Mouse (Mus musculus): ENCODE results near the gene Izumo1r.

Gene Izumo1r

DNA sequence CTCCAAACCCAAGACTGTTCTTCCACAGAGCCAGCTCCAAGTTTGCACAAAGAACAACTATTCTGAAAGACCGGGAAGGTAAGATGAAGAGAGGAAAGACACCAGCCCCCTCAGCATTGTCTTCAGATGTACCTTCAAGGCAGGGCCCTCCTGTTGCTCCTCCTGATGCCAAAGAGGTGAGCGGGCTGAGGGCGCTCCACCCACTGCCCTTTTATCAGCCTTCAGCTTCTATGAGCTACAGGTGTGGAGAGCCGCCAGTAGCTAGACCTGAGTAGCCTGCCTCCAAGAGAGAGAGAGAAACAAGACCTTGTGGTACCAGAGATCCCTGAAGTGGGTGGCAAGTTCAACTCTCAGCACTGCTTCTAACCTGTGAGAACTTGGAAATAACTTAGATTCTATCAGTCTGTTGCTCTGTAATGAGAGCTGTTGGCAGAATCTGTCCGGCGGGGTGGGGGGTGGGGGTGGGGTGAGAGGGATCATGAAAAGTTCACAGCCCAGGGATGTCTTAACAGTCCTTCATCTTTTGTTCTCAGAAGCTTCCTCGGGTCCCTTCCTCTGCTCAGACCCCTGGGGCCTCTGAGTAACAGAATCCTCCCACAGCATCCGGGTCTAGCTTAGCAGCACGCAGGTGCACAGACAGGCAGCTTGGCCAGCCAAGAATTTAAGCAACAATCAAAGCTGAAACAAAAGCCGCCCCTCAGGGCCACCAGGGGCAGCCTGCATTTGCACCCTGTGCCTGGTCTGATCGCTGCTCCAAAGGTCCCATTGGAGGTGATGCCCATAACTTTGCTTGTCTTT lies at the start of gene Izumo1r:
Izumo1r (minus strand) TSS at position 369 of the 798 bp plus-strand sequence.
- peak in 1 of 2 experiments; percentile 13 for DNase-seq (ENCODE audit: low spot score in 2 of 2)

DNA sequence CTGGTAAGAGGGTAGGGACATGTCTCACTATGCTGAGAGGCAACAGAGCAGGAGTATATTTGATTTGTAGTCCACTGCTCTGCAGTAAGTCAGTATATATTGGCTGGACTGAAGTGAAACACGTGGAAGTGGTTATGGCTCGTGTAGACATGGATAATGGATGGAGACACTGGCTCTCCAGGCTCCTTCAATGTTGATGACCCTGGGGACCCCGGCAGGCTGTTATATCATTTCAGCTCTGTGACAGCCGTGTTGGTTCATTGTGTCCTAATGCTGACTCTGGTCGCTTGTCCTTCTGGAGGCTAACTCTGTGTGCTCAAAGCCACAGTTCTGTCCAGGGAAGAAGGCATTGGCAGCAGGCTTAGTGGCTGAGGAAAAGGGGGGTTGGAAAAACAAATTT lies 47.3 kb upstream of the Izumo1r start:
- no peak for DNase-seq (ENCODE audit: low spot score in 2 of 2)

DNA sequence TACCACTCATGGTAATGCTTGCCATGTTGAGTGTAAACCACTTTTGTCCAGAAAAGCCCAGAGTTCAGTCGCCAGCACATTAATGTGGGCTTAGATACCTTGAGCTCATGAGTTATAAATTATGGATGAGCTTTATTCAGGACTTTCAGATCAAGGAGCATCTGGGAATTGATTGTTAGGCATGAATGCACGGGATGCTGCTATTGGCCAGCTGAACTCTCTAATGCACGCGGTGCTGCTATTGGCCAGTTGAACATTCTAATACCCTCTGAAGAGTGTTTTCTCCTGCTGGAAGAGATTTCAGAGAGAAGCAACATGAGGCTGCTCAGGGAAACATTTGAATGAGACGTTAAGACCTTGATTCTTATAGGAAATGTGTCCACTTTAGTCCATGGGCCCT lies 45.1 kb upstream of the Izumo1r start:
- no peak for DNase-seq (ENCODE audit: low spot score in 2 of 2)

DNA sequence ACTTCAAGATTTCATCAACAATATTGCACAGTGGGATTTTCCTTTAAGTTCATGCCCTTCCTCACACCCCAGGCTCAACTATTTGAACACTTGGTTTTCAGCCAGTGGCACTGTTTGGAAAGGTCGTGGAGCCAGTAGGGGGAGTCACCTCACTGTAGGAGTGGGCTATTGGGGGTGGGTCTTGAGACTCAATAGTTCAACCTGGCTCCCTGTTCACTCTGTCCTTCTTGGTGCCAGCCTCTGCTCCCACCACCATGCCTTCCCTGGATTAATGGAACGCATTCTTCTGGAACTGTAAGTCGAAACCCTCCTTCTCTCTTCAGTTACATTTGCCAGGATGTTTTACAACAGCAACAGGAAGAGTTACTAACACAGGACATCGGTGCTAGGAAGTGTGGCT lies 42.9 kb upstream of the Izumo1r start:
- no peak for DNase-seq (ENCODE audit: low spot score in 2 of 2)

DNA sequence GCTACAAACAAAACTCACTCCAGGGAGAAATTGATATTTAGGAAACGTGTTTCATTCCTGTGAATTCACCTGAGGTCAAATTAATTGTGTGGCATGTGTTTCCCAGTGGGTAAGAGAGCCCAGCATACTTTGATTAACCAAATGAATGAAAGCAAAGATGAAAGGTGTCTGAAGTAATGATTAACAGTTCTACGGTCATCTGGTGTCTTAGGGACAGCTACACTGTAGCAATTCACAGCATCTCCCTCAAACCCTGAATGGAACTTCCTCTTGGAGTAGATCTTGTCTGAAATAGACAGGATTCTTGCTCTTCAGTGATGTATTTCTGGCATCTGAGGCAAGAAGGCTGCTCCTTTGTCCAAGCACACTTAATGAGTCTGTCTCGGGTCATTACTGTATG lies 42.2 kb upstream of the Izumo1r start:
- DNase-seq (ENCODE audit: low spot score in 2 of 2): no peak

DNA sequence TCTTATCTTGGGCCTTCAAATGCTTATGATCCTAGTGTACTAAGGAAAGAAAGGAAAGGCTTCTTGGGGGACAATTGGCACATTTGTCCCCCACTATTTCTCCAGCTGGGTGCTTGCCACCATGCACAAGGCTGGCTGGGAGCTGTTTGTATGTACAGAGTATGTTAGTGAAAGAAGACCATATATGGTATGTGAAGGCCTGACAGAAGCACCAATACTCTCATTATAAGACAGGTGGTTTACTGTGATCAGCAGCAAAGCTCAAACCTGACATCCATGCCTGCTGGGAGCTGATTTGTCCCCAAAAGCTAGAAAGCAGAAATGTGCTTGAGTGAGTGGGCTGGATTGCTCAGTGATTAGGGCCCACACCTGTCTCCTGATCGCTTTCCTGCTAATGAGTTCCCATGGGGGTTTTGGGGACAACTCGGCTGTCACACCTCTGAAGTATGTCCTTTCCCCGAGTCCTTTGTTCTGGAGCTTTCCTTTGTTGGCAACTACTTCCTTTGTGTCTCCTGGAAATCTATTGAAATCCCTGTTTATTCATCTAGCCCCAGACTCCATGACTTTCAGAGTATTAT lies 38.5 kb upstream of the Izumo1r start:
- DNase-seq (ENCODE audit: low spot score in 2 of 2): no peak

DNA sequence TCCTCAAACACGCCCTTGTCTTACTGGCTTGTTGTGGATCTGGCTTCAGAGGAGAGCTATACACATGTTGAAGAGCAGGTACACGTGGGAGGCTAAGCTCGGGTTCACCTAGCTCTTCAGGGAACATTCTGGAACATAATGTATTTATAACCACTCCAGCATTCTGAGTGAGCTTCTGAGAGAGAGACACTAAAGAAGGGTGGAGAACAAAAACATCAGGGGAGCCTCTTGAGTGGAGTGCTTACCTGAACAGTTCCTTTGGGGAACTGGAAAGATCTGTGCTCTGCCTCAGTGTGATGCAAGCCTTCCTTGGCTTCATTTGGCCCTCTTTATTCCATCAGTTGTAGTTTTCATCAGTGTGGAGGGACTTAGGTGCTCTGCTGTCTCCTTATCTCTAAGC lies 35.9 kb upstream of the Izumo1r start:
- no peak for DNase-seq (ENCODE audit: low spot score in 2 of 2)

DNA sequence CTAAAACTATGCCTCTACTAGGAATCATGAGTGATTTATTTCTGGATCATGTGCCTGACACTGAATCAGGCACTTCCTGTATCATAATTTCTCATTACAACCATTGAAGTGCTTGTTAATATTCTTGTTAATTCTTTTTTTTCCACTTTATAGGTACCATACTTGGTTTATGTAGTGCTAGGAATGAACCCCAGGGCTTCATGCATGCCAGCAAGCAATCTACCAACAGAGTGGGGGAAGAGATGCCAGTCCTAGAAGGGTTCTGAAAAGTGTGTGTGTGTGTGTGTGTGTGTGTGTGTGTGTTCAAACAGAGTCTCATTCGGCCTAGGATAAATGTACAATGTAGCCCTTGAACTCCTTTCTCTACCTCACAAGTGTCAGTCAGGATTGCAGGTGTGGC lies 33.6 kb upstream of the Izumo1r start:
- no peak for DNase-seq (ENCODE audit: low spot score in 2 of 2)

DNA sequence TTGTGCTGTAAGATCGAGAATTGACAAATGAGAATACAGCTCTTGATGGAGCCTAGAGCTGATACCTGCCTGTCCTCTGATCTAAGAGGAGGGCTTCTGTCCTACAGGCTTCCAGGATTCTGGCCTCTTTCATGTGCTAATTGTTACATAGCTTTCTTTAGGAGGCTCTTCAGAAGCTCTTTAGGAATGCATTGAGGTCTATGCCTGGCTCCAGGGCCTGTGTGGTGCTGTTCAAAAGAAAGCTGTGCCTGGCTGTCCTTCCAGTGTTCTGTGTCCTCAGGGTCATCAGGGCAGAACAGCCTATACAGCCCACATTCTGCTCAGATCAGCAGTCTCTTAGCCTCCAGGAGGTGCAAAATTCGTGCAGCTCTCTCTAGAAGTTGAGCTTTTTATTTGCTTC lies 31.1 kb upstream of the Izumo1r start:
- no peak for DNase-seq (ENCODE audit: low spot score in 2 of 2)

DNA sequence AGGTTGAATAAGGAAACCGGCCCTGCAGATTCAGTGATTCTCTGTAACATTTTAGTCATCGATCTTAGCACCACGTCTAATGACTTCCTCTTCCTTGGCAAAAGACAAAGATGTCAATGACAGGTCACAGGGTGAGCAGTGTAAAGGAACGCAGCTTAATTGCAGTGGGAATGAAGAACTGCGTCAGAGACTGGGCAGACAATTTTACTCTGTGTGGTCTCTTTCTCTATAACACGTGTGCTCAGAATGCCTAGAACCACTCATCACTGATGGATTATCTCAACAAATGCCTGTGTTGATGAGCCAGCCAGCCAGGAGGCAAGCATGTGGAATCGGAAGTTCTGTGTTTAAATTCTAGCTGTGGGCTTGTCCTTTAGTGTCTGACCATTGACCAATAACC lies 28.2 kb upstream of the Izumo1r start:
- no peak for DNase-seq (ENCODE audit: low spot score in 2 of 2)

DNA sequence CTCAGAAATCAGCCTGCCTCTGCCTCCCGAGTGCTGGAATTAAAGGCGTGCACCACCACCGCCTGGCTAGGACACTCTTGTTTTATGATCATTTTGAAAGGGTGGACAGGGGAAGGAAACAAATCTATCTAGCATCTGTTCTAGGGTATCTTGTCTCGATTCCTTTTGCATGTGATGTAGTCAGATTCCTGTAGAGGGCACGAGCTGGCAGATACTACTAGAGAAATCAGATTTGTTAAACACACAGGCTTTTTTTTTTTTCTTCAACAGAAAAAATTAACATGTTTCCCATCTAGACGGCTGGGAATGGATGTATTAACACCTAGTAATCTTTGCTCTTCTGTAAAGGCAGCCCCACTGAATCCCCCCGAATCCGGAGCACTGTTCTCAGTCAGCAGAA lies 27.5 kb upstream of the Izumo1r start:
- no peak for DNase-seq (ENCODE audit: low spot score in 2 of 2)

DNA sequence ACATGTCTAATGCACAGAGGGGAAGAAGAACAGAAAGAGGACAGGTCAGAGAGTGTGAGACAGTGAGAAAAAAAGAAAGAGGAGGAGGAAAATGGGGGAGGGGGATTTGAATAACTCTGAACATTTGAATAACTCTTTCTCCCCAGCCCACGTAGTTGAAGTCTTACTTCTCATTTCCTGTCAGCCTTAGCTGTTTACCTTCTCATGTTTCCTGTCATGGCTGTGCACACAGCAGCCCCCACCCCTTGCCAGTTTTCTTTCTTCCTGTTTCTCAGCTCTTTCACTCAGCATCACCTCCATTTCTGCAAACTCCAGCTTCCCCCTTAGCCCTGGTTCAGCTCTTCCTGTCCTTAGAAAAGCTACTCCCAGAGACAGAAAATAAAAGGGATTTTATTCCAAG lies 22.8 kb upstream of the Izumo1r start:
- DNase-seq (ENCODE audit: low spot score in 2 of 2): peak in 1 of 2 experiments; percentile 37

DNA sequence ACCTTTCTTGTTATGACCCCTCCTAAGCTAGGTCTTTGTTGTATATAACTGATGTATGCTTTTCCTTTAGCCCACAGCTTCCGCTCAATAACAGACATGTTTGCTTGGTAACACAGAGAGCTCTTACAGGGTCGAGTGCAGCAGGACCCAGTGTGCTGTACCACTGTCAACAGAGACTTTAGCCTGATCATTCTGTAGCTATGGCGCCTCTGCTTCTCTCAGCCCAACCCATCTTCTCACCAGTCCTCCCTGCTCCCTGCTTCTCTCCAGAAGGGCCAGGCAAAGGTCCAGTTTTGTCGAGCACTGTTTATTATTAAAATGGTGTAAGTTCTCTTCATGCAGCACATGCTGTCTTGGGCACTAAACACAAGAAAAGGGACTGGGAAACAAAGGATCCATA lies 19.9 kb upstream of the Izumo1r start:
- DNase-seq (ENCODE audit: low spot score in 2 of 2): no peak

DNA sequence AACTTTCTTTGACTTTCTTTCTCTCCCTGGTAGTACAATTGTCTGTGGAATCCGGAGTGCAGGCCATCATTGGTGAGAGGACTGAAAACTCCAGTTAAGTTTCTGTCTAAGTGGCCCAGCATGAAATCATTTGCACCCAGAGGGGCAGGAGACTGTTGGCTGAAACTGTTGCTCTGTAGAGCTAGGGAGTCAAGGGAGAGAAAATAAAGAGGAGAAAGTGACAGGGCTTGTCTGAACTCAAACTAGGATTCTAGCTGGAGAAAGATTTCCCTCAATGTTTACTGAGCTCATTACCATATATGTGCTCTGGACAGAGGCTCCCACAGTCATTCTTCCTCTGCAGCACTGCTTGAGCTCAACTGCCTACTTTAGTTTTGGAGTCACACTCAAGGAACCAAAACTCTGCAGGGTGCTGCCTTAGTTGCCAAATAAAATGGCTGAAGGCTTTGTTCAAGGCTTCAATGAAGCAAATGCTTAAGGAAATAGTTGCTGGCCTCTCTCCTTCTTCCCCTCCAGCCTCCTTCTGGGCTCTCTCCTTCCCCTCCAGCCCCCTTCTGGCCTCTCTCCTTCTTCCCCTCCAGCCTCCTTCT lies 18.3 kb upstream of the Izumo1r start:
- no peak for DNase-seq (ENCODE audit: low spot score in 2 of 2)

DNA sequence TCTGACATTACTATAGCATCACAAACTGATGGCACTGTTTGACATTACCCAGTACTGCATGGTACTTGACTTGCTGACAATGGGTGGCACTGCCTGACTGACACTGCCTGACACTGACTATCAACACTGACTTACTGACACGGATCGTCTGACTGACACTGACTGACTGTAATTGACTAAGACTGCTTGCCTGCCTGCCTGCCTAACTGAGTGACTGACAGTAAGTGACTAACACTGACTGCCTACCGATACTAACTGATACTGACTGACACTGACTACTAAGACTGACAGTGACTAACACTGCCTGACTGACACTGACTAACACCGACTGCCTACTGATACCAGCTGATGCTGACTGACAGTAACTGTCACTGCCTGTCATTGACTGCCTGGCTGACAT lies 17.5 kb upstream of the Izumo1r start:
- DNase-seq (ENCODE audit: low spot score in 2 of 2): no peak

DNA sequence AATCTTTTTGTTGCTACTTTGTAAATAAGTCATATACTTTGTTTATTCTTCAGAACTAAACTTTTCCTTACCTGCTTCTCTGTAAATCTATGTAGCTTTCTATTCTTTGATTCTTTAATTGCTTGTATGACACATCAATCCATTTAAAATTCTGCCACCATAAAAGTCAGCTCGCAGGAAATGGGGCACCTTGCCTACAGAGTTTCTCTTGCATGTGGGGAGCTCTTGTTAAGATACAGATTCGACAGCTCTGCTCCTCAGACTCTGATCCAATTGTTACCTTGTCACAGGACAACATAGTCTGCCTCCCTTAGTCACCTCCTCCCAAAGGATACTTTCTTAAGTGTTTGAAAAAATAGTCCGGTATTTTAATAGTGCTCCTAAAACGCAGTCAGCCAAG lies 16.9 kb upstream of the Izumo1r start:
- no peak for DNase-seq (ENCODE audit: low spot score in 2 of 2)

DNA sequence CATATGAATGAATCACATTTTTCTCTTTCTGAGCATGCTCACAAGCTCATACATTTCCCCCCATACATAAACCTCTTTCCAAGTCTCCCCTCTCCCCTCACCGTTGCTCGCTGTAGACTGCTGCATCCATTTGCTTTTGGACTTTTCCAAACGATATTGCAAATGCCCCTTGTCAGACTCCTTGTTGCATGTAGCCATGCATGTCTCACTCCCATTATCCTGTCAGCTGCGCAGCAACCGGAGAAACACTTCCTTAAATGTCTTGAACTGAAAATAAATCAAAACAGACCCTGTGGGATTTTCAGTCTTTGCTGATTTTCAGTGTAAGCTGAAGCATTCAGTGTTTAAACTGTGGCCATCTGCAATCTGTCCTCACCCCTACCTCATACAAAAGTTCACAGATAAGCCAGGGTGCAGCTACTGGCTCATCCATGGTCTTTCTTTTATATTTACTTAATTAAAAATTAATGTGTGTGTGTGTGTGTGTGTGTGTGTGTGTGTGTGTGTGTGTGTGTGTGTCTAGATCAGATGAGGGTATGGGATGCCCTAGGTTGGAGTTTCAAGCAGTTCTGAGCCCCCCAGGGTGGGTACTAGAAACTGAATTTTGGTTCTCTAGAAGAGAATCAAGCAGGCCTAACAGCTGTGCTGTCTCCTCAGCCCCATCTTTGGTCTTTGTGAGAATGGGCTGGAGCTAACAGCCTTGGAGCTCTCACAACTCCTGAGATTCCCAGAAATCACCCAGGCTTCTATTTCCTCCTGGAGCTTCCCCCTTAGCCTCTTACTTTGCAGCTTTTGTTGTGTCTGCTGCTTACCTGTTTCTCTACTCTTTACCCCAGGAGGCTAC lies 15.3 kb upstream of the Izumo1r start:
- no peak for DNase-seq (ENCODE audit: low spot score in 2 of 2)

DNA sequence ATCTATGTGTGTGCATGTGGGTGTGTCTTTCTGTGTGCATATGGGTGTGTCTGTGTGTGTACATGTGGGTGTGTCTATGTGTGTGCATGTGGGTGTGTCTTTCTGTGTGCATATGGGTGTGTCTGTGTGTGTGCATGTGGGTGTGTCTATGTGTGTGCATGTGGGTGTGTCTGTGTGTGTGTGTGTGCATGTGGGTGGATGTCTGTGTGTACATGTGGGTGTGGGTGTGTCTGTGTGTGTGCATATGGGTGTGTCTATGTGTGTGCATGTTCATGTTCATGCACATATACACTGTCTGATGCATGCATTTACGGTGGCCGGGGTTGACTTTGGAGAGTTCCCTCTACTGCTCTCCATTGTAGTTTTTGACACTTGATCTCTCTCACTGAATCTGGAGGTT lies 13.9 kb upstream of the Izumo1r start:
- DNase-seq (ENCODE audit: low spot score in 2 of 2): no peak

DNA sequence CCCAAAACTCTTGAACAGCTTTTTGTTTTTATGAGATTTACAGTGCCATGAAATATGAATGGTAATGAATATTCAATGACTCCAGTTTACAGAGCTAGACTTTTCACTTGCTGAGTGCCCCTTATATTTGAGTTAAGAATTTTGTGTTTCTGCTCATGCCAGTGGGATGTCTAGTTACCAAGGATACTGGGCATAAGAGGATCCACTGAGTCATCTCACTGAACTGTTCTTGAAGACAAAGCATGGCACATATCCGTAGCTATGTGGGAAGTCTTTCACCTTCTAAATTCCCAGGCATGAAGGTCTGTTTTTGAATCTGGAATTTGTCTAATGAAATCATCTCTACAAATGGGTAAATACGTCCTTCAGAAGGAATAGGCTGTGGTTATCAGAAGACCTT lies 8.3 kb upstream of the Izumo1r start:
- DNase-seq (ENCODE audit: low spot score in 2 of 2): no peak

DNA sequence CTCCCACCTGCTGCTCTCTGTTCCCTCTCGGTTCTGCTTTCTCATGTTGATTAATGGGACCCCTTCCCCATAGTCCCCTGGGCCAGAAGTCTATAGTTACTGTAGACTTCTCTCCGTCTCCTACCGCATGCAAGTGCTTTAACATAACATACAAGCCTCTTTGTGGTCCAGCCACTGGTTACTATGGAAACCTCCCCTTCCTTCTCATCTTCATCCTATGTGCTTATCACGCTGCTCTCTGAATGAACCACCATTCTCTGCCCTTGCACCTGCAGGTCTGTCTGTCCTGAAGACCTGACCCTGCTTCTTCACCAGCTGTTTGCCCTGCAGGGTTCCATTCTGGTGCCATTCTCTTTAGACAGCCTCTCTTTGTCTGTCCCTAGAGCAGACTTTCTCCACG lies 6.2 kb upstream of the Izumo1r start:
- DNase-seq (ENCODE audit: low spot score in 2 of 2): no peak

DNA sequence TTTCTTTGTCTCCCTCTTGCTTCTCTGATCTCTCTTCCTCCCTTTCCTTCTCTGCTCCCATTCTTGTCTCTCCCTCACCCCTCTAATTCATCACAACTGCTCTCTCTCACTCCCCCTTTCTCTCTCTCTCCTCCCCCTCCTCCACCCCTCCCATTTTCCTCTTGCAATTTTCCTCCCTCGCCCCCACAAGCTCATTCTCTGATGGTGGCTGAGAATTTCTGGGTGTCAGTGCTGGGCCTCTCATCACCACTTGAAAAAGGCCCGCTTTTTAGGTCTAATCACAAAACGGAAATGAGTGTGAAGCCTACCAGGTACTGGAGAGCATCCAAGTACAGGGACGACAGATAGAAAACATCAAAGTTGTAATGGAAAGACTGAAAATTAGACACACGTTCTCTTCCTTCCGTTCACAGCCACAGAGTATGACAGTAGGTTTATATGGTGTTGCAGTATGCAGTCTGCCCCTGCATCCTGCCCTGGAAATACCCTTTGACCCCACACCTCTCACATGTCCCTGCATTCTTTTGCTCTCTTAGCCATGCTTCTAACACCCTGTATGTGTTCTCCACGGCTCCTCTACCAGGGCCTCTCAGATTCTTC lies 4.2 kb upstream of the Izumo1r start:
- no peak for DNase-seq (ENCODE audit: low spot score in 2 of 2)

DNA sequence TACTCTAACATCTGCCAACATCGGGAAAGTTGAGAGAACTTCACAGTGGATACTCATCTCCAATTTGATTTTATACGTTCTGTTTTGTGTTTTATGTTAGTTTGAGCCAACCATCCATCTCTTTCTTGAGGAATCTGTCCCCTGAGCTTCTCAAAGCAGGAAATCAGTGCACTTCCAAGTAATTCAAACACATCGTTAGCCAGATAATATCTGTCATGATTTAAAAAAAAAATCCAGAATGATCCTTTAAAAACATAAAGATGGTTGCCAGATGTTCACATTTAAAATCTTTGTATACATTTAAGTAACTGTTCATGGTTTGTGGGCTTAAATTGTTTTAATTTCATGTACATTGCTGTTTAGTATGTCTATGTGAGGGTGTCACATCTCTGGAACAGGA lies 2.2 kb upstream of the Izumo1r start:
- no peak for DNase-seq (ENCODE audit: low spot score in 2 of 2)

All from natural killer cell, adult 2 months (primary cell).